Mouse (Mus musculus) kidney, adult 2 months (tissue): ENCODE measurements around the gene Tspan18. TPM values are rescaled to one million over a fixed set of nuclear protein-coding genes. Genes with fewer than 3 reads are reported as not detected.

ENCODE experiments used
- DNase-seq: peaks from one replicate; pipeline ENCODE4 v3.0.0; 2021
- H3K27ac ChIP-seq: fragments of 200-500 bp; 2 replicates; pipeline ENCODE4 v1.5.1; 2012; ENCODE audit warnings: low read depth, low read length, control low read depth, inconsistent platforms; ENCODE audit not compliant: insufficient read depth
- H3K27me3 ChIP-seq: fragments of 200-500 bp; replicated peaks from 2 replicates; pipeline ENCODE4 v1.6.1; 2012; ENCODE audit warnings: mild to moderate bottlenecking, moderate library complexity, low read length, inconsistent platforms; ENCODE audit not compliant: control insufficient read depth, insufficient read depth
- H3K36me3 ChIP-seq: fragments of 200-500 bp; 2 replicates; pipeline ENCODE4 v1.6.1; 2012; ENCODE audit warnings: mild to moderate bottlenecking, moderate library complexity, low read length, inconsistent platforms; ENCODE audit not compliant: control insufficient read depth, insufficient read depth
- H3K4me1 ChIP-seq: fragments of 200-500 bp; 2 replicates; pipeline ENCODE4 v1.6.1; 2011; ENCODE audit warnings: low read length; ENCODE audit not compliant: control insufficient read depth, insufficient read depth
- H3K4me3 ChIP-seq: fragments of 200-500 bp; 2 replicates; pipeline ENCODE4 v1.5.1; 2011; ENCODE audit warnings: mild to moderate bottlenecking, low read depth, low read length, control low read depth; ENCODE audit not compliant: insufficient read depth
- CTCF ChIP-seq: fragments of 200-500 bp; conservative IDR thresholded peaks from 2 replicates; pipeline ENCODE4 v1.5.1; 2011; ENCODE audit warnings: low read depth, mild to moderate bottlenecking, control low read depth, low read length, moderate library complexity, mixed read lengths; ENCODE audit not compliant: insufficient read depth, insufficient read length
- POLR2A ChIP-seq: fragments of 200-500 bp; IDR thresholded peaks from one replicate; pipeline ENCODE4 v1.6.1; 2011; ENCODE audit warnings: low read depth, low read length, control low read depth
- WGBS: fragments of 180-500 bp; shearing (Covaris S2); methylation state at CpG from one replicate; pipeline ENCODE4 v1.1.7; 2018; 5-methylcytosine and 5-hydroxymethylcytosine counted together
- polyA plus RNA-seq: library from polyadenylated mRNA; depleted of rRNA; stranded (reverse); fragments of >200 nt; gene quantifications from 2 replicates; pipeline ENCODE4 v1.2.3, GENCODE M21; 2012

Gene Tspan18
- polyA plus RNA-seq, 1 experiment = 20.9 TPM

GRCm38 (mm10) chr2:93353725-93354124, 19.4 kb upstream of the Tspan18 start:
- WGBS = 78% methylated on average over 4 of the region's 4 CpGs
- no peak overlapping the region for H3K27ac ChIP-seq
- H3K36me3 ChIP-seq = no peaks in the 10 kb centered on the region
- H3K4me1 ChIP-seq = no peaks in the 10 kb centered on the region
- TF ChIP-seq POLR2A = no peak
- TF ChIP-seq CTCF = no peak
- peak; percentile 17 for DNase-seq
- no peak overlapping the region for H3K4me3 ChIP-seq
- no peaks in the 10 kb centered on the region for H3K27me3 ChIP-seq

DNA sequence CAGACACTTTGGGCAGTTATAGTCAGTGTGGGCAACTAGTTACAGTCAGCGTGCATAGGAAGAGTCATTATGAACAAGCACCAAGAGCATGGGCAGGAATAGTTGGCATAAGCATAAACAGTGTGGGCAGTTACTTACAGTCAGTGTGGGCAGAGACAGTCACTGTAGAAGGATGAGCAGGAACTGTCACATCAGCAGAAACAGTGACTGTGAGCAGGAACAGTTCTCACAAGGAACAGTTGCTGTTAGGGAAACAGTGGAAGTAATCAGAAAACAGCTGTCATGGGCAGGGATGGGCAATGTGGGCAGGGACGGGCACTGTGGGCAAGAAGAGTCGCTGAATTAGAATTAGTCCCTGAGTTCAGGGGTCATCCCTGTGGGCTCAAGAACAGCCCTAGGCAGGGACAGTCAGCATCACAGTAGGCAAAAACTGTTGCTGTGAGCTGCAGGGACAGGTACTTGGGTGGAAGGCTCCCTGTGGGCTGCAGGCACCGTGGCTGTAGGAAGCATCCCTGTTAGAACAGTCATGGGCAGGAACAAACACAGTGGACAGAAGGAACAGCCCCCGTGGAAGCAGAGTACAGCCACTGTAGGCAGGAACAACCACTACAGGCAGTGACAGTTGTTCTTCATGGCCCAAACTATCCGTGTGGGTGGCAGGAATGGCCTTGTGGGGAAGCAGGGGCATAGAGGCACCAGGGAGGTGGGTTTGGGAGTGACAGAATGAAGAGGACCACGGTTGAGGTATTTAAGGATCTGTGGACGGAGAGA, 18.8 kb upstream of the Tspan18 start:
- Histone ChIP-seq H3K27me3 (no peaks in the 10 kb centered on the region), H3K4me1 (no peaks in the 10 kb centered on the region), H3K36me3 (no peaks in the 10 kb centered on the region), H3K4me3 (no peak overlapping the region), H3K27ac (no peak overlapping the region)
- 74% methylated on average over 8 of the region's 8 CpGs for WGBS
- TF ChIP-seq POLR2A (no peak), CTCF (no peak)
- DNase-seq = no peak

GRCm38 (mm10) chr2:93351352-93351751, 17.0 kb upstream of the Tspan18 start:
- TF ChIP-seq CTCF = no peak
- TF ChIP-seq POLR2A = no peak
- H3K27me3 ChIP-seq = no peaks in the 10 kb centered on the region
- no peaks in the 10 kb centered on the region for H3K4me1 ChIP-seq
- no peak overlapping the region for H3K27ac ChIP-seq
- WGBS = 57% methylated on average over 7 of the region's 7 CpGs
- DNase-seq = no peak
- H3K4me3 ChIP-seq = no peak overlapping the region
- H3K36me3 ChIP-seq = no peaks in the 10 kb centered on the region

DNA sequence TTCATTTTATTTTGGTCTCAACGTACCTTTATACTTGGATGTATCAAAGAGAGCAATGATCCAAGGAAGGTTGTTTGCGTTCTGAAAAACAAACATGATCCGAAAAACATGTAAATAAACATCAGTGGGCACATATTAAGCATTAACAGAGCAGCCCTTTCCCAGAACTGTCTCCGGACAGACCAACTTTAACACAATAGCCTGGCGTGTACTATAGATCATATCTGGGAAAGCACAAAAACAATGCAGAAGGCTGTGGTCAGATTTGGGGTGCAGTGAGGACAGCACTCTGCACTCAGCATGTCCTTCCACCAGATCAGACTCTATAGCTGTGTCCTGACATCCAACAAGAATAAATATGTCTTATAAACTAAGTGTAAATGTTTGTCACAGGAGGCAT, 12.7 kb upstream of the Tspan18 start:
- TF ChIP-seq CTCF (no peak), POLR2A (no peak)
- Histone ChIP-seq H3K4me3 (no peak overlapping the region), H3K27ac (no peak overlapping the region), H3K27me3 (no peaks in the 10 kb centered on the region), H3K4me1 (no peaks in the 10 kb centered on the region), H3K36me3 (no peaks in the 10 kb centered on the region)
- WGBS = 75% methylated on average over 5 of the region's 5 CpGs
- no peak for DNase-seq

DNA sequence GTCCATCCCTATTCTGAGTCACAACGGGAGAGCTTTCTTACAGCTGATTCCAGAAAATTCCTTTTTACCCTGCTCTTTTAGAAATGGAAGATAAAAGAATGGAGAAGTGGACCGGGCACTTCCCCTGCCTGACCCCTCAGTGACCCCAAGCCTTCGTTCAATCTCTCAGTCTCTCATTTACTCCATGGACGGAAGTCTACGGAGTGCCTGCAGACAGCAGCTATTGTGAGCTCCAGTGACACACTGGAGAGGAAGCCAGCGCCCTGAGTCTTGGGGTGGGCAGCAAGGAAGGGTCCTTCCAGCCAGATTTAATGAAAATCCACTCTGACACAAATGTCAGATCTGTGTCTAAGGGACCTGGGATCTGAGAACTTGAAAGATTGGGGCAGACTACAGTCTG, 12.3 kb upstream of the Tspan18 start:
- Histone ChIP-seq H3K4me3 (no peak overlapping the region), H3K27ac (no peak overlapping the region), H3K27me3 (no peaks in the 10 kb centered on the region), H3K36me3 (no peaks in the 10 kb centered on the region), H3K4me1 (no peaks in the 10 kb centered on the region)
- 57% methylated on average over 6 of the region's 6 CpGs for WGBS
- no peak for DNase-seq
- TF ChIP-seq CTCF (no peak), POLR2A (no peak)

DNA sequence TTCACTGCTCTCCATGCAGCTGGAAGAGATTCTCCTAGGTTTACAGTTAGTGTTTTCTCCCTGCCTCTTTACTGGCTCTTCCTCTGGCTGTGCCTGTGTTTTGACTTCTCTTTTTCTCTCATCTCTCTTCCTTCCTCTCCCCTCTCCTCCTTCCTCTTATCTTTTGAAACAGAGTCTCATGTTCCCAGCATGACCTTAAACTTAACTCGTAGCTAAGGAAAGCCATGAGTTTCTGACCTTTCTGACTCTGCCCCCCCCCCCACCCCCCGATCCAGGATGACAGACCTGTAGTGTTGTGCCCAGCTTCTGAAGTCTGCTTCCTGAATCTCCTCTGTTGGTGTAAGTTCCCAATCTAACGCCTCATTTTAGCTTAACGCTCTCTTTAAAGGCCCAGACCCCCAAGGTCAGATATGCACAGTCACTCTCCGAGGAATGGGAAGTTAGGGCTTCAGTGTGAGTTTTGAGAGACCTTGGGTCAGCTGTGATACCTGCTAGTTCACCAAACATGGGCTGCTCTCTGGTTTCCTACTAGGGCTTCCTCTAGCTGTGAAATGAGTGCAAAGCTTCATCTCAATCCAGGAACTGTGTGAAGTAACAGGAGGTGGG, 11.5 kb upstream of the Tspan18 start:
- H3K36me3 ChIP-seq = no peaks in the 10 kb centered on the region
- WGBS = 62% methylated on average over 5 of the region's 5 CpGs
- no peaks in the 10 kb centered on the region for H3K27me3 ChIP-seq
- no peak overlapping the region for H3K27ac ChIP-seq
- H3K4me3 ChIP-seq = no peak overlapping the region
- TF ChIP-seq POLR2A (no peak), CTCF (no peak)
- DNase-seq = no peak
- no peaks in the 10 kb centered on the region for H3K4me1 ChIP-seq

GRCm38 (mm10) chr2:93339373-93340106, 5.2 kb upstream of the Tspan18 start:
- 62% methylated on average over 9 of the region's 9 CpGs for WGBS
- no peak for DNase-seq

More at GRCm38 (mm10) chr2:93339373-93340106, 5.2 kb upstream of the Tspan18 start:
- H3K36me3 ChIP-seq = no peaks in the 10 kb centered on the region
- no peak overlapping the region for H3K4me3 ChIP-seq
- H3K27ac ChIP-seq = no peak overlapping the region
- H3K27me3 ChIP-seq = no peaks in the 10 kb centered on the region
- TF ChIP-seq POLR2A (no peak), CTCF (no peak)
- no peaks in the 10 kb centered on the region for H3K4me1 ChIP-seq
